Mouse (Mus musculus) megakaryocyte, embryonic 14.5 days (primary cell): ENCODE results near the gene Fam83f.

Experiments
- FLI1 ChIP-seq: IDR thresholded peaks from 2 replicates; pipeline ENCODE4 v1.6.1; 2012; ENCODE audit warnings: low read length, inconsistent platforms, mixed read lengths
- GATA1 ChIP-seq: IDR thresholded peaks from 3 replicates; pipeline ENCODE4 v1.6.1; 2012; ENCODE audit warnings: mixed read lengths, low read length, inconsistent platforms, borderline replicate concordance

GRCm38 (mm10) chr15:80739972-80740371 lies 68.3 kb downstream of the Fam83f start:
- TF ChIP-seq GATA1 (no peak), FLI1 (no peak)
